Mouse (Mus musculus) adrenal gland, adult 8-10 months (tissue): ENCODE results near the gene Klk1b4. TPM values are rescaled to one million over a fixed set of nuclear protein-coding genes. Genes with fewer than 3 reads are reported as not detected.
"Not testable (repeated sequence)": the region's sequence is repeated elsewhere in the genome, so short reads cannot be mapped to it uniquely, and the experiment has no call there.

Source experiments
- DNase-seq: peaks from one replicate; pipeline ENCODE4 v3.0.0; 2022
- total RNA-seq, 4 experiments: library from RNA; stranded (reverse); gene quantifications; 2 replicates each; pipeline ENCODE4 v1.2.4; 2022

Klk1b4 gene
- not detected for total RNA-seq

- DNase-seq, result not testable (repeated sequence)
Observed at GRCm38 (mm10) chr7:44207135-44207534, at the start of gene Klk1b4. TSS of gene Klk1b4 (plus strand) at chr7:44207435.

DNA sequence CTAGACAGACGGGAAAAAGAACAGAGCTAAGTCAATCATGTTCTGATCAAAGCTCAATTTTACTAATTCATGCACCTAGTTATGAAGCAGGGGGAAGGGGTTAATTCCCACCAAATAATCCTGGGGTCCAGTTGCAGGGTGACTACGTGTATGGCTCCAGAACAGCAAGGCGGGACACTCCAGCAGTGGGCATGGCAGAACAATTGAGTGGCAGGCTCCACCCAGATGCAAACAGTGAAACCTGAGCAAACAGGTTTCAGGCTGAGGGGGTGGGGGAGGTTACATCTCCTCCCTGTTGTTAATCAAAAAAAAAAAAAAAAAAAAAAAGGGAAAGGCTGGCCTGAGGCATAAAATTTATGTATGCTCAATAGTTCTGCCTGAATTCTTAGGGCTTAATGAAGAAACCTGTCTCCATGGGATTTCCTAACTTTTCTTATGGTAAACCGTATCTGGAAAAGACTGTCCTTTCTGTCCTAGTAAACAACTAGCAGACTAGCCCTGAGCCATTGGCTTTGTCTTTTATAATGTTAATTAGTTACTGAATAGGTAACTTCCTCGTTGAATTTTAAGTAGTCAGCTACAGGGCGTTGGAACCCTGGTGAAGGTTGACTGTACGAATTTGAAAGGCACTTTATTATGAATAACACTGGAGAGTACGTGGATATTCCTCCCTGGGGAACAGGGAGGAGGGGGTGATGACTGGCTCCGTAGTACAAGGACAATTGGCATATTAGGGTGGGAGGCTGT lies 27.8 kb upstream of the Klk1b4 start:
- DNase-seq, result no peak

- DNase-seq, result not testable (repeated sequence)
Observed at GRCm38 (mm10) chr7:44186516-44186915, 20.7 kb upstream of the Klk1b4 start.

DNA sequence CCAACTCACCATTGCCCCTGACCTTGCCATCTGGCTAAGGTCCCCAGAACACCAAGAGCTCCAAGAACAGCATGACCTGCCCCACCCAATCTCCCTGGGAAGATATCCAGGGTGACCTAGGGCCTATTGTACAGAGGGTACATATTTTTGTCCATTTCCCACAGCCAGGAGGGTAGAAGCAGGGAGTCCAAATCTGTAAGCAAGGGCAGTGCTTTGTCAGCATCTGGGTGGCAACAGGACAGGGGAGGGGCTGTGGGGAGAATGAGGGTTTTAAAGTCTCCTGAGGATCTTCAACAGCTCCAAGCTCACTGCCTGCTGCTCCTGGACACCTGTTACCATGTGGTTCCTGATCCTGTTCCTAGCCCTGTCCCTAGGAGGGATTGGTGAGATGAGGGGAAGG lies 19.3 kb upstream of the Klk1b4 start, which contains the start of gene Klk1b24:
Klk1b24 (plus strand) TSS at position 301 of the 400 bp plus-strand sequence.
- DNase-seq, result not testable (repeated sequence)

GRCm38 (mm10) chr7:44193466-44193865 lies 13.8 kb upstream of the Klk1b4 start:
- DNase-seq, result not testable (repeated sequence)

DNA sequence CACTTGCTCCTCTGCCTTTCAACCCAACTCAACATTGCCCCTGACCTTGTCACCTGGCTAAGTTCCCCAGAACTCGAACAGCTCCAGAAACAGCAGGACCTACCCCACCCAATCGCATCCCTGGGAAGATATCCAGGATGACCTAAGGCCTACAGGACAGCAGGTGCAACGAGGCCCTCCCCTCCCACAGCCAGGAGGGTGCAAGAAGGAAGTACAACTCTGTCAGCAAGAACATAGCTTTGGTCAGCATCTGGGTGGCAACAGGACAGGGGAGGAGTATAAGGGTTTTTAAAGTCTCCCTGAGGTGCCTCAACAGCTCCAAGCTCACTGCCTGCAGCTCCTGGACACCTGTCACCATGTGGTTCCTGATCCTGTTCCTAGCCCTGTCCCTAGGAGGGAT lies 9.3 kb upstream of the Klk1b4 start, which contains the start of gene Klk1b3:
Klk1b3 (plus strand) TSS at position 301 of the 400 bp plus-strand sequence.
- no peak for DNase-seq

DNA sequence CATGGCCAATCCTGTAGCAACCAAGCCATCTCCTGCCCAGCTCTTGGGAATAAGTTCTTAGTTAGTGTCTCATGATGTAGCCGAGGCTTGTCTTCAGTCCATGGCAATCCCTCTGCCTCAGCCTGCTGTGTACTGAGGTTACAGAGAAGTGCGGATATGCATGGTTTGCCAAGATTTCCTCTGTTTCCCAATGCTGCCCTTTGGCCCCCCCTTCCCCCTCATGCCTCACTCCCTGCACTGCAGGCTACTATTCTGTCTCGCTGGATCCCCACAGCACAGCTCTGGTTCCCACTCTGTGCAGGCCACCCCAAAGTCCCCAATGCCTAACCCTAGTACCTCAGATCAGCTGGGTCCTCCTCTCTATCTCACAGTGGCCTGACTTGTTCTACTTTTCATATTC lies 1.1 kb downstream of the Klk1b4 start:
- DNase-seq, result no peak

GRCm38 (mm10) chr7:44215645-44216044 lies 8.4 kb downstream of the Klk1b4 start, which contains the start of gene Klk1b5:
TSS of gene Klk1b5 (plus strand) at chr7:44215945.
- DNase-seq, result no peak

- not testable (repeated sequence) for DNase-seq
Observed at GRCm38 (mm10) chr7:44221601-44222000, 14.4 kb downstream of the Klk1b4 start.

DNA sequence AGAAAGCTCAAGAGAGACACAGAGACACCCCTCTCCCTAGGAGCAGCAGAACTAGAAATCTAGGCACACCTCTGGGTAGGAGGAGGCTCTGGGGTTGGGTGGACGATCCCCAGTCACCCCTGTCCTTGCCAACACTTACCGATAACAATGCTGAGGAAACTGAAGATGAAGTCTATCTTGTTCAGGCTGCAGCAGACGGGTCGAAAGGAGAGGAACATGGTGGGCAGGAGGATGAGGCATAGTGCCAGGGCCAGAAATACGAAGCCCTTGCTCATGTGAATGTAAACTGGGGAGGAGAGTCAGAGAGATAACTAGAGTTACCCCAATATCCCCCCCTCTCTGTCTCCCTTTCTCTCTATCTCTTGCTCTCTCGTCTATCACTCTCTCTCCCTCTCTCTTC lies 15.1 kb downstream of the Klk1b4 start:
- DNase-seq, result not testable (repeated sequence)

GRCm38 (mm10) chr7:44225076-44225475 lies 17.8 kb downstream of the Klk1b4 start, which contains the start of gene Klk1:
TSS of gene Klk1 (plus strand) at chr7:44225360.
- DNase-seq, result no peak

DNA sequence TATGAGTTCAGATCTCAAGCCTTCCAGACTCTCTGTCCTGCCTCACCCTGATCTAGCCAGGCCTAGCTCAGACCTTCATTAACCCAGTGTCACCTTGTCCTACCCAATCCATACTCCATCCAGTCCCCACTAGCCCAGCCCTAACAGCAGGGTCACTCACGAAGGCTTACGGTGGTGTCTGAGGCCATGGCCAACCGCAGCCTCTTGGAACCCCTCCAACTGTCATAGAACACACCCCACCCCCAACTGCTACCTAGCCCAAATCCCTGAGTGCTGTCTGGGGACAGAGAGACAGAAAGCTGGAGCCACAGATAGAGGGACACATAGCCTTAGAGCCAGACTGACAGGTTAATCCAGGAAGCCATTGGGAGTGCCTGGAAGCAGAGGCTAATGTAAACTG lies 28.7 kb downstream of the Klk1b4 start, which contains the start of gene Gm36864:
Gm36864 (plus strand) TSS at position 269 of the 400 bp plus-strand sequence.
- no peak for DNase-seq

GRCm38 (mm10) chr7:44239913-44240312 lies 32.7 kb downstream of the Klk1b4 start:
- DNase-seq, result no peak

DNA sequence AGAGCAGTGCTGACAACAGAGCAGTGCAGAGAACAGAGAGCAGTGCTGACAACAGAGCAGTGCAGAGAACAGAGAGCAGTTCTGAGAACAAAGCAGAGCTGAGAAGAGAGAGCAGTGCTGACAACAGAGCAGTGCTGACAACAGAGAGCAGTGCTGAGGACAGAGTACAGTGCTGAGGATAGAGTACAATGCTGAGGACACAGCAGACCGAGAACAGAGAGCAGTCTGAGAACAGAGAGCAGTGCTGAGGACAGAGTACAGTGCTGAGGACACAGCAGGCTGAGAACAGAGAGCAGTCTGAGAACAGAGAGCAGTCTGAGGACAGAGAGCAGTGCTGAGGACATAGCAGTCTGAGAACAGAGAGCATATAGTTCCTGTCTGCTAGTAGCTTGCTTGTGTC lies 33.5 kb downstream of the Klk1b4 start:
- no peak for DNase-seq

- DNase-seq, result no peak
Observed at GRCm38 (mm10) chr7:44241163-44241562, 33.9 kb downstream of the Klk1b4 start.

DNA sequence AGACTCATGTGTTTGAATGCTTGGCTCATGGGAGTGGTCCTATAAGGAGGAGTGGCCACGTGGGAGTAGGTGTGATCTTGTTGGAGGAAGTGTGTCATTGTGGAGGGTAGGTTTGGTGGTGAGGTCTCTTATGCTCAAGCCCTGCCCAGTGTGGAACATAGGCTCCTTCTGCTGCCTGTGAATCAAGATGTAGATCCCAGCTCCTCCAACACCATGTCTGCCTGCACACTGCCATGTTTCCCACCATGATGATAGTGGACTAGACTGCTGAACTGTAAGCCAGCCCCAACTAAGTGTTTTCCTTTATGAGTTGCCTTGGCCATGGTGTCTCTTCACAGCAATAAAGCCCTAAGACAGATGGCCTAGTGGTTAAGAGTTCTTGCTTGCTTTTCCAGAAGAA lies 36.8 kb downstream of the Klk1b4 start:
- DNase-seq, result no peak

DNA sequence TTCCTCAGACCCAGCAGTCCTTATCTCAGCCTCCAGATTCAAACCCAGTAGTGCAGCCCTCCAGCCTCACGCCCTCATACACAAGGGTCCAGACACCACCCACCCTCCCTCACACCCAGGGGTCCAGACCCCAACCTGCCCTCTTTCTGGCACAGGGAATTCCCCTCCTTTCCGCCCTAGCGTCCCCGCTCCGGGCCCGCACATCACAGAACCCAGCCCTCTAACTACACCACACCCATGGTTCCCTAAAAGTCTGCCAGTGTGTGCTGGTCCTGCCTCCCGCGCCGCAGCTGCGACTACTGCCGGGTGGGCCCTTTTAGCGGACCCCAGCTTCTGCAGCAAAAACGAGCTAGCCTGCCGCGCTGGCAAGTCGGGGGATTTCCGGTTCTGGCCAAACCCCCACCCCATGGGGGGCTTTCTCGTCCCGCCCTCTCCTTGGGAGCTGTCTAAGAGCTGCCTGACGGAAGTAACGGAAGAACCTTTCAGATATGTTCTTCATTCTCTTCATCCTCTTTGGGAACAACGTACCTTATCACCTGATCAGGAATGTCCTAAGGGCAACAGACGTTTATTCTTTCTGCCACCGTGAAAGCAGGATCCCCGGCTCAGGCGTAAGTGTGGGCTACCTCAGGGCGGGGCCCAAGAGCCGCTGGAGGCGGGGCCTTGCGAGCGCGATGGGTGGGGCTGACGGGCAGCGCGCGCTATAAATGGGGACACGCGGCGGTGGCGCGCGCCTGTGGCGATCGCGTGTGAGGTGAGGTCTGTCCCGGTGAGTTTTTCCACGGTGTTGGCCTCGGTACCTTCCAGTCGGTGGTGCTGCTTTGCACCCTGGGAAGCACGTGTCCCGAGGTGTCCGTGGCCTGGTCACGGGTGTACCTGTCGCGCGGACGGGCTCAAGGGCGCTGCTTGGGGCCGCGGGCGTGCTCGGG lies 39.1 kb downstream of the Klk1b4 start, which contains the start of the genes 1700028J19Rik and 2410002F23Rik:
1700028J19Rik (minus strand) TSS at position 641 of the 929 bp plus-strand sequence.
2410002F23Rik (plus strand) TSS at position 668 of the 929 bp plus-strand sequence.
- peak; percentile 84 for DNase-seq

GRCm38 (mm10) chr7:44246984-44247470 lies 39.8 kb downstream of the Klk1b4 start:
- DNase-seq, result peak; percentile 60

- no peak for DNase-seq
Observed at GRCm38 (mm10) chr7:44247971-44248370, 40.7 kb downstream of the Klk1b4 start.

- DNase-seq, result no peak
Observed at GRCm38 (mm10) chr7:44249248-44249647, 42.0 kb downstream of the Klk1b4 start.

GRCm38 (mm10) chr7:44250732-44251275 lies 43.6 kb downstream of the Klk1b4 start:
- peak; percentile 86 for DNase-seq

DNA sequence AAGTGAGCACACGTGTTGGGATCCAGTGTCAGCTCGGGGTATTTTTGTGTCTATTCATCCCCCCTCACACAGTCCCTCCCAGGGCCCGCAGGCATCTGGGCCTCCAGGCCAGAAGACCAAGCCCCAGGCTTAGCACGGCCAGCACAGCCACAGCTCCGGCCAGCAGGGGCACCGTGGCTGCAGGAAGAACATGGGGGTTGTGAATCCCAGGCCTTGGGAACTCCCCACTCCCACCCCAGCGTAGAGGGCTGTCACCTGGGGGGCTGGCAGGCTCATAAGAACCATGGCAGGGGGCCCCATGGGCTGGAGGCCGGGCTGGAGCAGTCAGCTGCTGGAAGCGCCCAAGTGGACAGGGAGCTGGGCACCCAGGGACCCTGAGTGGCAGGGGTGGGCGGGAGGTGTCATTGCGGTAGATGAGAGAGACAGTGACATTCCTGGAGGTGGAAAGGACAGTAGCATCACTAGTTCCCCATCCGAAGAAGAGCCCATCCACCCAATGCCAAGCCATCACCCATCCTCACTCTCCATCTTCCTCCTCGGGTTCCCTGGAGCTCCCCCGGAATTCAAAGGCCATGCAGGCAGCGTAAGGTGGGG lies 45.9 kb downstream of the Klk1b4 start:
- DNase-seq, result no peak
